Mouse (Mus musculus): ENCODE data around the gene Nudt3.

Nudt3 gene

DNA sequence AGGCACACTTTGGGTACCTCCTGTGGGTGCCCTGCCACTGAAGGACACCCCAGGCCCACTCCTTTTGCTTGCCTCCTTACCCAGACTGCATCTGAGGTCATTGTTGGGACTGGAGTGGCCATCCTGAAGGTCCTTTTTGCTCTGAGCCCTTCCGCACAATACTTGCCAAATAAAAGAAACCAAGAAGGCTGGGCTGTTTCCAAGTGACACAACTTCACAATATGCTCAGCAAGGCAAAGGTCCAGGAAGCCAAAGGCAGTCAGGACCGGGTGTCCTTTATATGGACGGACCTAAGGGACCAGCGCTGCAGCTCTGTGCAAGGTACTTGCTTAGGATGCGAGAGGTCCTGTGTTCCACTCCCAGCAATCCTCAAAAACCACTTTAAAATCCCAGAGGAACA lies 55.1 kb downstream of the Nudt3 start:
- DNase-seq (ENCODE audit: low read depth, low spot score): no peak

DNA sequence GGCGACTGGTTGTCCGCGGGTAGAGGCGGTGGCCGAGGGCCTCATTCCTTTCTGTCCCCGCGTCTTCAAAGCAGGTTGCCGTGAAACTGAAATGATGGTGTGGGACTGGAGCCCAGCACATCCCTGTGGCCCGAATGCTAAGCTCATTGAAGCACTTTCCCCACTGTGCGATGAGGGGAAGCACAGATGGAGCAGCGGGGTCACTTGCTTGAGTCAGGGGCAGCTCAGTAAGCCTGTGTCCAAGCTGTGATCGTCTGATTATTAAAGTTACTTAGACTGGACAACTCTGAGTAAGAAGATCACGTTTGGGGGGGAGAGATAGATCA lies 57.4 kb downstream of the Nudt3 start:
- no peak for DNase-seq (ENCODE audit: low read depth, low spot score)

DNA sequence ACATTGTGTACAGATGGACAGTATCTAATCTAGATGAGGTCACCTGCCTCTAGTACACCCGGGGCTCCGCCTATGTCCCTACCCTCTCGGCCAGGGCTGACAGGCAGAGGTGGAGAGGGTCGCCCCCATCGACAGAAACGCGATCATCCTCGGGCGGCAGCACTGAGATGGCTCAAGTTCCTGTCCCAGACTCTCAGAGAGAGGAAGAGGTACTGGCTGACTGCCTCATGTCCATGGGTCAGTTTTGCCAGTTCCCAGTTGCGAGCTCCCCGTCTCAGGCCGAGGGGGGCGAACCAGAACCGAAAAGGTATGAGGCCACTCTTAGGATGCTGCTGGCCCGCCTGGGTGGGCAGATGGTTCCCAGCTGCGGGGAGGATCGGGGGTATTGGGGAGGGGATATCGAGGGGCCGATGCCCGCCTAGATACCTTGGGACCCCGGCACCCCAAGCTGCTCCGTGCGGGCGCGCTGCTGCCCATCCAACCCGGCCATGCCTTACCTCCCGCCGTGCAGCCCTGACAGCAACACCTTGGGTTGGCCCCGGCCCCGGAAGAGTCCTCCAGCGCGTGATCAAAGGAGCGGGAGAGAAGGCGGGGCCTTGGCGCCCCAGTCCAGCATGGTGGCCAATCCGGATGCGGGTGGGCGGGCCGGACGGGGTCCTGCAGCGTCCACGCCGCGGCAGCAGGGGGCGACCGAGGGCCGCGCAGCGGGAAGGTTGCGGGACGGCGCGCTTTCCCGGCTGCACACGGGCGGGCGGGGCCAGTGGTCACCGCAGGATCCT lies 57.9 kb downstream of the Nudt3 start, which contains the start of gene AI413582:
Gene AI413582 (minus strand): TSS at position 594 of the 779 bp plus-strand sequence.
- peak; percentile 90 for DNase-seq (ENCODE audit: low read depth, low spot score)

DNA sequence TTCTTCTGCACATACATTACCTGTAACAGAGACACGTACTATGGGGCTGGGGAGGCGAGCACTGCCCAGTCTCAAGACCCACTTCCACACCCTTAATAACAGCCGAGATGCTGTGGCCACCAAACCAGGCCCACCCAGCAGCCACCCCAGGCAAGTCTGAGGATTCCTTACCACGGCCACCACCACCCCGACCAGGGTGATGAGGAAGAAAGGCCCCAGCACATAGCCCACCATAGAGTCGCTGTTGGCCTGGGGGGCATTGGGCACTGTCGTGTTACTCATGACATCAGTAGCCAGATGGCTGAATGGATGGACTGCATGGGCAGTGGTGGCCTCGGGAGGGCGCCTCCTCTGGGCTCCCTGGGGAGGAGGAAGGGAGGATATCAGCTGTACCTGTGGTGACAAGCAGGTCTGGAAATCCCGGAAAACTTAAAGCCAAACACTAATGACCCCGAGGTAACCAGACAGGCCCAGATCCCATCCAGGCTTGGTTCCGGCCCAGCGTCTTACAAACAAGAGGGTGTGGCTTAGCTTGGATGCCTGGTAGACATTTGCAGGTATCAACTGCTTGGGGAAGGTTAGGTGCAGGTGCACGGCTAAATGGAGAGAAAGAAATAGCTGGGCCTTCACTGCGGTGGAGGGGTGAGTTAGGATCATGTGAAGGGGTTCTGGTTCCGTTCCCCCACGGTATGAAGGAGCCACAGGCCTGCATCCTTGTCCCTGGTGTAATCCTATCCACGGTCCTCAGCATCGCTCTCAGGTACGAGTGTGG lies 58.7 kb downstream of the Nudt3 start:
- DNase-seq (ENCODE audit: low read depth, low spot score): no peak

DNA sequence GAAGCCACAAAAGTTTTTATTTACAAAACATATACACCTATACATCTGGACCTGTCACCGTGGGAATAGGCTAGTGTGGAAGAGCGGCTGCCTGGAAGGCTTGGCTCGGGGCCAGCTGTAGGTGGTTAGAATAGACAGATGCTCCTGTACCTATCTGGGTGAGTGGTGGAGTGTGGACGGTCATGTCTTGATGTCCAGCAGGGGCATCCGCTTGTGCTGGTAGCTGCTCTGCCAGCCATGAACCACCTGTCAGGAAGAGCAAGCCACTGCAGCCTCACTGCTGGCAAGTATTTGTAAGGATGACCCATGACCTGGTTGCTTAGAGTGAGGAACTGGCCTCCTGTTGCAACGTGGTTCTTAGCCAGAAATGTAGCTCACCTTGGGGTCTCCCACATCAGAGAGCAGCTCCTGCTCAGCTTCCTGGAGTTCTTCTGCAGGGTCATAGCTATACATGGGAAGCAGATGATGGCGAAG lies 59.5 kb downstream of the Nudt3 start:
- DNase-seq (ENCODE audit: low read depth, low spot score): no peak

DNA sequence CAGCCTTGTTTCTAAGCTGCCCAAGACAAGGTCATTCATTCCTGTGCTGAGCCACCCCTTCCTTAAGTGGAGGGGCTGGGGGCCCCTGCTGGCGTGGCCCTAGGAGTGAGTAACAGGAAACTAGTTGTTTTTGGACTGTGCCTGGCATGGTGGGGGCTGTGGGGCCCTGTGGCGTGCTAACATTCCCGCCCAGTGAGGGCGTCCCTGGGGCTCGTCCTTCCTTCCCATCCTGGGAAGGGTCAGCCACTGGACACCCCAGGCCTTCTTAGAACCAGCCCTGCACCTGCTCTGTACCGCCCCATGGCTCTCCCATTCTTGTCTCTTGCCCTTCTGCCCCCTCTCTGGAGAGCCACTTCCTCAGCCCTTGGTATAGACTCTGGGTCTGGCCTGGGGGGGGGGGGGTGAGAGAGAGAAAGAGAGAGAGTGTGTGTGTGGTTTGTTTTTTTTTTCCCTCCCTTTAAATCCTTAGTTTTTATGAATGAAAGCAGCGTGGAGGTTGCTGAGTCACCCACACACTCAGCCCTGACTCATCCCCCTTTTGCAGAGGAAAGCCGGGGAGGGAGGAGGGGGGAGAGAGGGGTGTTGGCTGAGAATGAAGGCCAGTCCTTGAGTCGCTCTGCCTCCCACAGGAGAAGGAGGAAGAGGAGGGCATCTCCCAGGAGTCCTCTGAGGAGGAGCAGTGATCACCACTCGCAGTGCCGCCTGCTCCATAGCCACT lies 61.3 kb downstream of the Nudt3 start:
- no peak for DNase-seq (ENCODE audit: low read depth, low spot score)

DNA sequence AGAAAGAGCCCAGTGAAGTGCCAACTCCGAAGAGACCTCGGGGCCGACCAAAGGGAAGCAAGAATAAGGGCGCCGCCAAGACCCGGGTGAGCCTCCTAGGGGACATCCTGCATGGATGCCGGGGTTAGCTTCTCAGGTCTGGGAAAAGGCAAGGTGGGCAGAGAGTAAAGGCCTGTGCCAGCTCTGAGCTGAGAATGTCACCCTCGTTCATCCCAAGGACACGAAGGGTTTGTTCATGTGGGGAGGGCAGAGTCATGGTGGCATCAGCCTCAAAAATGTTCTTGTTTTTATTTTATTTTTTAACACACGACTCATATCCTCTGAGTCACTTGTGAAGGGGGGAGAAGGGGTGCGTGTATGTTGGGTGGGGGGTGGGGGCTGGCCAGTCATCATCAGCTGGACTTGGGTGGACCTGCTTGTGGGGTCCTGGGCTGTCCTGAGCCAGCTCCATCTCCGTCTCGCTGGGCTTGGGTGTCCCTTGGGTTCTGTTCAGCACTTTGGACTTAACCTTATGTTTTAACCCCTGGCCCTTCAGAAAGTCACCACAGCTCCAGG lies 62.3 kb downstream of the Nudt3 start:
- no peak for DNase-seq (ENCODE audit: low read depth, low spot score)

DNA sequence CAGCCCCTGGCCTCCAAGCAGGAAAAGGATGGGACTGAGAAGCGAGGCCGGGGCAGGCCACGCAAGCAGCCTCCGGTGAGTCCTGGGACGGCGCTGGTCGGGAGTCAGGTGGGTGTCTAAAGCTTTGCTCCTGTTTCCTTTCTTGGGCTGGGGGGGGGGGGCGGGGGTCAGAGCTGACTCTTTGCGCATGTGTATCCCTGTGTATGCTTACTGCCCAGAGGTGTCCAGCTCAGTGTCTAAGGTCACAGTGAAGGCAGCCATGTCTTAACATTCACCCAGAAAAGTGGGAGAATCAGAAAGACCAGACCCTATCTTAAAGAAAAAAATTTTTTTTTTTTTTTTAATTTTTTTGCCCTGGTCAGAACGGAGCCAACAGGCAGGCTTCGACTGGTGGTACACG lies 63.7 kb downstream of the Nudt3 start:
- DNase-seq (ENCODE audit: low read depth, low spot score): no peak

DNA sequence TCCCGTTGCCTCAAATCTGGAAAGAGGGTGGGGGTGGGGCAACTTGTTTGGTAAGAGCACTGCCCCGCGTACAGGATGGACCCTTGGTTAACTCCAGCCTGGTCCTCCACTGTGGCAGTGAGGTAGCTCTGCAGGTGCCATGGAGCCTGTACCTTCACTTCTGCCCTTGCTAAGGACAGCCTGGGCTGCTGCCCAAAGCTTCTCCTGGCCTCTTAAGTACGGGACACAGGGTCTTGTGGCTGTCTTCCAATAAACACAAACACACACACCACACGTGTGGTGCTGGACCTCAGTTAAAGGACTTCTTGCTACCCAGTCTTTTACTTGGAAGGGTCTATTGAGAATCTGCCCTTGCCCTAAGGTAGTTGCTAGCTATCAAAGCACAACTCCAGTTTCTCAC lies 64.5 kb downstream of the Nudt3 start:
- no peak for DNase-seq (ENCODE audit: low read depth, low spot score)

DNA sequence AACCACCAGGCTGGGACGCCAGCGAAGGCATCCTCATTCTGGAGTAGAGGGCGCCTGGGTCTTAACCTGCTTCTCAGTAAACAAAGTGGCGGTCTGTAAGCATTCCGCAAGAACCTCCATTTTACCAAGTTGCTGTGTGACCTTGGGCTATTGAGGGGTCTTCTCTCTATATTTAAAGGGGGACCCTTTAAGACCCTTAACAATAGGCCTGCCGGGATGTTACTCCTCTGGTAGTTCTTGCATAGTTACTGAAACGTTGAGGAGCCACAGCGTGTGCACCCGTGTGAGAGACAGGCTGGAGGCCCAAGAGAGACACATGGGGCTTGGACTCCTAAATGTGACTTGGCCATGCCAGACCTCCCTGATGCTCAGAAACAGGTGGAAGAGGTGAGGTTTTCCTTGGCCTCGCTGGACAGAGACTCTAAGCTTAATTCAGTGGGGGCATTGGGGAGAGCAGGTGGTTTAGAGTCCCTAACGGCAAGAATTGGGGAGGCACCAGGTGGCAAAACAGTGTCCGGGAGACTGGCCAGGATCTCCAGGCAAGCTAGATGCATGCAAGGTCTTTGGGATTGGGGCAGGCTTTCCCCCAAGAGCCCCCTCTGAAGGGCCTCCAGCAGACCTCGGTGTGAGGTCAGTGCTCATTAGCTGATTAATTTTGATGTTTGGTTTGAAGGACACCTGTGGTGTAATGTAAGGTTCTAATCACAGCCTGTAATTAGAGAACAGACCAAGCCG lies 65.2 kb downstream of the Nudt3 start:
- no peak for DNase-seq (ENCODE audit: low read depth, low spot score)

DNA sequence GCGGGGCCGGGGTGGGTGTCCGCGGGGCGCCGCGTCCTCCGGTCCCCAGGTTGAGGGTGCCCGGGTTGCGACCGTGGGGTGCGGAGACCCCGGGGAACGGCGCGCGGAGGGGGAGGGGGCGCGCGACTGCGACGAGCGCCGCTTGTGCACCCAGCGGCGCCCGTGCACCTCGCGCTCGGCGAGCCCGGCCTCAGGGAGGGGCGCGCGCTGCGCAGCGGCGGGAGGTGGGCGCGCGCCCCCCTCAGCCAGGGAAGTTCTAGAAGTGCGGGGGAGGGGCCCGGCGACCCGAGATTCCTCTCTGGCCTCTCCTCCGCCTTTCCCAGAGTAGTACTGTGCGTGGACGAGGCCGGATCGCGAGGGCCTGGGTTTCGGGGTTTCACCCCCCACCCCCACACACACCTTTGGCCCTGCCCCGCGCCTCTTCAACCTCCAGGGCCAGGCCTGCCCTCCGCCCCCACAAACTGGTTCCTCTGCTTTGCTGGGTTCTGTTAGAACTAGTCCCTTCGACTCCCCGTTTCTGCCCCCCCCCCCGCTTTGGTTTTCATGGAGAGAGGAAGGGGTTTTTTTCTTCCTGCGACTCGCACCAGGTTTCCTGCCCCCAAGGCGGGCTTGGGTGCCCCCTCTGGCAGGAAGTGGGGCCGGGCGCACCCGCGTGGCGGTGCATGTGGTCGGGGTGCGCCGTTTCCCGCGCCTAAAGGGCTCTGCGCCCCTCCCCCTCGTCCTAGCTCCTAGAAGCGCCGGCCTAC lies 65.9 kb downstream of the Nudt3 start:
- DNase-seq (ENCODE audit: low read depth, low spot score): peak; percentile 56

DNA sequence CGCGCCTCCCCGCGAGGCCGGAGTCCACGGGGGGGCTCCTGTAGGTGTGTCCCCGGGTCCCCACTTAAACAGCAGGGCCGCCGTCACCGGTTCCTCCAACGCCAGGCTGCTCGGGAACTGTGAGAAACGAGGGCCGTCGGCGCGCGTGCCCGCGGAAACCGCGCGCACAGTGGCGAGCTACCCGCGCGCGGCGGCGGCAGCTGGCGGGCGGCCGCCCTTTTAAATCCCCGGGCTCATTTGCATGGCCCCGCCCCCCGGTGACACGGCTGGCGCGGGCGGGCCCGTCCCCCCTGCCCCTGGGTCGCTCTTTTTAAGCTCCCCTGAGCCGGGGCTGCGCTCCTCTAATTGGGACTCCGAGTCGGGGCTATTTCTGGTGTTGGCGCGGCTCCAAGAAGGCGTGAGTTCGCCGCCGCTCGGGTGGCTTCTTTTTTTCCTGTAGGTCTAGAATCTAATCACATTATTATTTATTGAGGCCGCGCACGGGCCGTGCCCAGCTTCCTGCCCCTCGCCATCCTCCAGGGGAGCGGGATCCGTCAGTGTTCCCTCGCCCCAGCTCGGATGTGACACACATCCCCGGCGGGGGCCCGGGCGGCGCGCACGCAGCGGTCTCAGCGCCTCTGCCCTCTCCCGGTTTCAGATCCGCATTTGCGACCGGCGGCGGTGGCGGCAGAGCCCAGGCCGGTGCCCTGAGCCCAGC lies 66.8 kb downstream of the Nudt3 start, which contains the start of gene Hmga1:
Gene Hmga1 (plus strand): TSS at position 183 of the 697 bp plus-strand sequence.
- peak; percentile 90 for DNase-seq (ENCODE audit: low read depth, low spot score)

DNA sequence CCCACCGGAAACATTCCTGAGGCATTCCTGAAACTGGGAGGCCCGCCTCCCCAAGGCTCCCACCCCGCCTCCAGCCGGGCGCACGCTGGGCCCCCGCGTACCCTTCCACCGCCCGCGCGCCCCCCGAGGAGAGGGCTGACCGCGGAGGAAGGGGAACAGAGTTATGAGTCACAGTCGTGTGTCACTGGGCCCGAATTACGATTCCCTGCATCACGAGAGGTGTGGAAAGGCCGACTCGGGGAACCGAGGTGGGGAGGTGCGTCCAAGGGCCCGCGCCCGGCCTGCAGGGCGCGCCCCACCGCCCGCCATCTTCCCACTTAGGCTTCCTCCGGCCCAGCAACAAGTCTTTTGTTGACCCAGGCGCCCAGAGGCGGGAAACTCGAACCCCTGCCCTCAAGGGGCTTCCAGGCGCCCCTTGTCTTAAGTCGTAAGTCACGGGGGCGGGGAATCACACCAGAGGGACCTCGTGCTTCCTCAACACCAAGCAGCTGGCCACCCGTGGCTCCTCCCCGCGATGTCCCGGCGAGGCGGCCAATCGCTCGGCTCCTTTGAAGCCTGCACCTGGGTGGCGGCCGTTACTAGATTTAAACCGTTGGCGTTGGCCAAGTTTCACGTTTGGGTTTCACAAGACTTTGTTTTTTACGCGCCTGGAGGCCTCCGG lies 67.7 kb downstream of the Nudt3 start:
- DNase-seq (ENCODE audit: low read depth, low spot score): peak; percentile 86

DNA sequence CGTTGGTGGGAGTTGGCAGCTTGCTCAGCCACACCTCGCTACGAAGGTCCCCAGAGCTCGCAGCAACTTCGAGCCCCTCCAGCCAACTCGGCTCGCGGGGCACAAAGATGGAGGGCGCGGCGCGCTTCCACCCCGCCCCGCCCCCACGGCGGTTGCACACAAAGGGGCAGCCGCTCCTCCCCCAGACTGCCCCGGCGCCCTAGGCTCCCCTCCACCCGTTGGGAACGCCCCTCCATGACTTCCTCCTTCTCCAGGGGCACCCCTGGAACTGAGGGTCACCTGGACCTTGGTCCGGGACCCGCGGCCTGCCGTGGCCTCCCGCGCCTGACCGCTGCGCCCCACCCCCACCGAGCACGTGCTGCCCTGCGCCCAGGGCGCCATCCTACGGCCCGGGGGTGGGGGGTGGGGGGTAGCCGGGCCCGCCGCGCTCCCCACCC lies 68.2 kb downstream of the Nudt3 start:
- DNase-seq (ENCODE audit: low read depth, low spot score): peak; percentile 82

DNA sequence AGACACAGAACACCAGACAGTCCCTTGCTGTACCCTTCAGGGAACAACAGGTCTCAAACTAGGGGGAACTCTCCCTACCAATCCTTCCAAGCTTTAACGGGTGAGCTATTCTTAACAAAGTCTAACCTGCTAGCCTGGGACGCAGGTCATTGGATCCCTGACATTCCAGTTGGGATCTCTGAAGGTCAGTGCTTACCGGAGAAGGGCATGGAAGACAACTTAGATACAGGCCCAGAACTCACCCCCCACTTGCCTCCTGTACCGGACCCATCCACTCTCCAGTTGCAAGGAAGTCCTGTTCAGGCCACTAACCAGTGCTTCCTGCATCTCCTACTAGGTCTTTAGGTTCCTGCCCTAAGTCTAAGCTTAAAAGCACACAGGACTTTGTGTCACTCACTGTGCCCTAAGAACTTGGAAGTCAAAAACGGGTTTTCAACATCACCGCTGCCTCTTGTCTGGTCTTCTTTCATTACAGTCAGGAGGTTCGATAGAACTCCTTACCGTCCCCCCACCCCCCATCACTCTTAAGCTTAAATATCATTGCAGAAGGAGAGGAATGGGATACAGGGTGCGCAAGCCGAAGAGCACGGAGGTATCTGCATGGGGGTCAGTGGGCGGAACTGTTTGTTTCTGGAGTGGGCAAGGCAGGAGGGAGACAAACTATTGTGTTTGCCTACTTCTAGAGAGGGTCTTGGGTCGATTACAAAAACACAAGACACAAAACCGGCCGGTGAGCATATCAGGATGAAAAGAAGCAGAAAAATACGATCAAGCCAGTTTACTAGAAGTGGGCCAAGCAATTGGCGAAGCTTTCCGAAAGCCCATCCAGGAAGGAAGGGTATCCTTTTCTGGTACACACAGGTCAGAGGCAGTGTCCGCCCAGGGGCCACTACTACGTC lies 69.0 kb downstream of the Nudt3 start:
- no peak for DNase-seq (ENCODE audit: low read depth, low spot score)

DNA sequence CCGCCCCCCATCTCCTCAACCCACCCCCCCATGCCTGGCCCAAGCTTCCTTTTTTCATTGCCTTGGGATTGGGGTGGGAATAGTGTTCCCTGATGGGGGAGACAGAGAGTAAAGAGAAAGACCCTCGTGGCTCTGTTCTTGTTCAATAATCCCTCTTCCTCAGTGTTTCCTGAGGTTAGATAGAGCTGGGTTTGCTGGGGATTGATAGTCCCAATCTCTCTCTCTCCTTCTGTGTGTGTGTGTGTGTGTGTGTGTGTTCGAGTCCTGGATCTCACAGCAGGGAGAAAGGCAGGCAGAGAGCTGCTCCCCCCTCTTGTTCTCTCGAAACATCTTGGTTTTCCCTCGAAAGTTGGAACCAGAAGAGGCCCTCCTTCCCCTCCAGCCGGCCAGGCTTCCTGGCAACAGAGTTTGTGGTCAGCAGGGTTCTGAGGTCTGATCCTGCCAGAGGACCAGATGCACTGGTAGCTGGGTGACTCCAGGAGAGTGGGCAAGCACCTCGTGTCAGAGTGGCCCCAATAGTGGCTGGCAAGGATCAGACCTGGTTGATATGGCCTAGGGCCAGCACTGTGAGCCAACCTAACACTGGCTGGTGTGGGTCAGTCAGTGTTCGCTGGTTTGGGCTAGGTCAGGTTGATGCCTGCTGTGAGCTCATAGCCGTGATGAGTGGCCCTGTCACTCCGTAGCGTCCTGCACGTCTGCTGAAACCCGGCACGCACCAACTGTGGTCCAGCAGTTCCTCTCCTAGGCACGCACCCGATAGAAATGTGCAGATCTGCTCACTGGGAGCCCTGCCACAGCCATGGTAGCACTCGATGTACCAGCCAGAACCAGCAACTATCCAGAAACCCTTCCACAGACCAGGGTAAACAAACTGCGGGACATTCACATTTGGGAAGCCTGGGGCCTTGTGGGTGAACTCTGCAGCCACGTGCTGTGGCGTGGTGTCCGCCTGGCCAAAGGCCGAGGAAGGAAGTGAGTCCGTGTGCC lies 70.8 kb downstream of the Nudt3 start:
- DNase-seq (ENCODE audit: low read depth, low spot score): no peak

DNA sequence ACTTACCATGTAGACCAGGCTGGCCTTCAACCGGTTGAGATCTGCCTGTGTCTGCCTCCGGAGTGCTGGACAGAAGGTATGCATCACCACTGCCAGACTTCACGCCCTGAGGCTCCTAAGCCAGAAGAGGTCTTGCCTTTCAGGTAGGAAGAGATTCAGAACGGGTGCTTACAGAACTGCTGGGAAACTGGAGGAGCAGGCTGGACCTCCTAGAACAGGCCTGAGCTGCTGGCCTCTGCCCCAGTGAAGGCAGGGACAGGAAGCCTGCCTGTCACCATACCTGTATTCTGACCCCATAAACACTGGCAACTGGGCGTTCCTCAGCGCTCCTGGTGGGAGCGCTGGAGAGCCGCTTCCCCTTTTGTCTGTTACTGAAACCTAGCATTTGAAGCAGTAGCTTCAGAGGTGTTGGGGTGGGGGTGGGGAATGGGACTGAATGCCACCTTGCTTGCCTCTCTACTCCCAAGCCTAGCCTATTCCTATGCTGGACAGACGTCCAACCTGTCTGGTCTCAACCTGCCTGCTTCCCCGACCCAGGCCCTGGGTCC lies 71.8 kb downstream of the Nudt3 start:
- DNase-seq (ENCODE audit: low read depth, low spot score): no peak
